Mouse (Mus musculus) testis, postnatal 14 days (tissue): Measurements from ENCODE around the gene Dedd.
"Not testable (repeated sequence)": the region's sequence is repeated elsewhere in the genome, so short reads cannot be mapped to it uniquely, and the experiment has no call there.

Experiments
- DNase-seq: peaks from one replicate; pipeline ENCODE4 v3.0.0; 2021; ENCODE audit warnings: low spot score

Gene Dedd

DNA sequence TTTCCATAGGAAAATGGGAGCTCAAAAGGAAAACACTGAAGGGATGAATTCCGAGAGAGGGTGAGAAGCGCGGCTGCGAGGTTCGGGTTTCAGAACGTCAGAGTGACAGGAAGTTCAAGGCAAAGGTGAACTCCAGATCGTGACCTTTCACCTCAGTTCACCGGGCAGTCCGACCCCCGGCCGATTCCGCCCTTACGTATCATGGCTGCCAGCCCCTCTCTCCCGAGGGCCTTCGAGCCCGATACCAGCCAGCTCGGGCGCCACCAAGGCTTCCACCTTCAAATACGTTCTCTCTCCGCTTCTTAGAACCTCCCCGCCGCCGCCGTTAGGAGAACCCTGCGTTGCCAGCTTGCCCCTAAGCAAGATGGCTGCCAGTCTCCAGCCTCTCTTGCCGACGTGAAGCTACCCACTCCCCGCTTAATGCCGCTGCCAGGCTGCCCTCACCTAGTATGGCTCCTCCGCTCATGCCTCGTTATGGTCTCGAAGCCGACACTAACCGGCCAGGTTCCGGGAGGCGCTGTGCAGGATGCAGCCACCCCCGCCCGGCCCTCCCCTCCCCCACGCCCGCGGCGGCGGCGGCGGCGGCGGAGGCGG, at the start of gene Dedd:
Gene Dedd, plus strand, starts transcription at position 307 of the 594 bp plus-strand sequence.
- DNase-seq: peak; percentile 94

- DNase-seq: no peak
Observed at GRCm38 (mm10) chr1:171279721-171280120, 49.2 kb upstream of the Dedd start.

DNA sequence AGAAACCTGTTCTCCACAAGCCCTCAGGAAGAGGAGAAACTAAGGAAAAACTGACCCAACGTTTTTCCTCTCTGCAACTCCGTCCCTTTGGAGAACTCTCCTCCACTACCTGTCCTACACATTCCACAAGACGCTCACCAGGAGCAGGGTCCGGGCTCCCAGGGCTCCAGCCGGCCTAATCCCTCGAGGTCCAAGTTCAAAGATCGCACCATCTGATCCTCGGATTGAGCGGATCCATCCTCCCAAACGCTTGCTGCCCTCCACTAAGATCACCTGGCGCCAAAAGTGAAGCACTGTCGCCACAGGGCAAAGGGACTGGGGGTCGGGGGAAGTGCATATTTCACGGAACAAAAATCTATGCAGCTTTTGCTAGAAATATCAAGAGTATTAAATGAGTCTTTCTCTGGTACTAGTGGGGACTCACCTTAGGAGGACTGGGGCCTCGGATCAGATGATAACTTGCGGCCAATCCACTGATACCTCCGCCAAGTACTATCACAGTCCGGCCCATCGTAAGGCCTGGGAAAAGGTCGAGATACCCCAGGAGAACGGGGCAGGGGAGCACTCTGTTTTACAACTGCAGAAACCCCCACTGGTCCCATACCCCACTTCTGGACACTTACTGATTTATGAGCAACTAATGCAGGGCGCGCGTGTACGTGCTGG, 48.6 kb upstream of the Dedd start:
- DNase-seq: no peak

- peak; percentile 93 for DNase-seq
Observed at GRCm38 (mm10) chr1:171280916-171281527, 47.9 kb upstream of the Dedd start, which contains the start of gene Ppox. TSS of gene Ppox (minus strand) at chr1:171281186.

- DNase-seq: peak; percentile 72
Observed at GRCm38 (mm10) chr1:171281528-171281923, 47.4 kb upstream of the Dedd start.

GRCm38 (mm10) chr1:171282086-171282805, 46.7 kb upstream of the Dedd start:
- DNase-seq: no peak

GRCm38 (mm10) chr1:171283188-171284160, 45.5 kb upstream of the Dedd start:
- no peak for DNase-seq

DNA sequence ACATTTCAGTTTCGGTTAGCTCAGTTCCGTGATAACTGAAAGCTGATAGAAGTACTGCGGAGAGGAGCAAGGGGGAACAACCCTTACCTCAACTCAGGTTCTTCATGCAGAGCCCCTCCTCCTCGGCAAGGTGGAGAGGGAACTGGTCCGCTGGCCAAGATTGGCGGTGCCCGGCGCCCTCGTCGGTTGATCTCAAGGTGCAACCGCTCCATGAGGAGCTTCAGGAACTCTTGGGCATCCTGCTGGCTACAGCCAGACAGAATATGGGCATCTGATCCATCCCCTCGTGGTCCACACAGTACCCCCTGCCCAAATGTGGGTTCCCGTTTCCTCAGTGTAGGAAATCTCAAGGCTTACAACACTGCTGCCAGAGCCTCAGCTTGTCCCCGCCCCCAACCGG, 44.5 kb upstream of the Dedd start:
- DNase-seq: no peak

DNA sequence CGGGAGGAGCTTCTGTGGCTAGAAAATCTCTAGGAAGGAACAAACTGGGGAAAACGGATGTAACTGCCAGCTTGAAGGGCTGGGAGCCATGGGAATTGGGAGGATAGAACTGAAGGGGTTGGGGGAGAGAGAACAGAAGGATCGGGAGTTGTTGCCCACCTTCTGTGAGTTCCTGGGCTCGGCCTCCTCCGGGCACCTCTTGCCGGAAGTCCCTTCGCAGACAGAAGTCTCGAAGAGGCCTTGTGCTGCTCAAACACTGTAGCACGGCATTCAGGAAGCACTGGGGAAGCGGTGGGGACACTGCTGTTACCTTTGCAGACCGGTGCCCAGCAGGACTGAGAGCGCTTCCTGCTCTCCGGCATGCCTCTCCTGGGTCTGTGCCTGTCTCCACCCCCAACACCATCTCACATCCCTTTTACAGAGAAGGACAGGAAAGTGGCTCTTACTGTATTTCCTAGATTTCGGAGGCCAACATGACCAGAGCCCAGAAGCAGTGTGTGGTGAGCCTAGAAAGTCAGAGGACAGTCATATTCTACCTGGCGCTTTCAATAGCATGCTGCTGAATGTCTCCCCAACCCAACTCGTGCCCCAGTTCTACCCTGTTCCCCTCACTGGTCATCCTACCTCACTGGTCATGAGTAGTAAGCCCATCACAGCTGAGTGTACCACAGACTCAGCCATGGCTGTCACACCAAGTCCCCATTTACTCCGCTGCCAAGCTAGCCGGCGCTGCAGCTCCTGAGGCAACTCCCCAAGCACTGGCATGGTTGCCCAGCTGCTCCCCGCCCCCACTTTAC, 43.7 kb upstream of the Dedd start:
- DNase-seq: no peak

- peak; percentile 19 for DNase-seq
Observed at GRCm38 (mm10) chr1:171286517-171286916, 42.4 kb upstream of the Dedd start.

DNA sequence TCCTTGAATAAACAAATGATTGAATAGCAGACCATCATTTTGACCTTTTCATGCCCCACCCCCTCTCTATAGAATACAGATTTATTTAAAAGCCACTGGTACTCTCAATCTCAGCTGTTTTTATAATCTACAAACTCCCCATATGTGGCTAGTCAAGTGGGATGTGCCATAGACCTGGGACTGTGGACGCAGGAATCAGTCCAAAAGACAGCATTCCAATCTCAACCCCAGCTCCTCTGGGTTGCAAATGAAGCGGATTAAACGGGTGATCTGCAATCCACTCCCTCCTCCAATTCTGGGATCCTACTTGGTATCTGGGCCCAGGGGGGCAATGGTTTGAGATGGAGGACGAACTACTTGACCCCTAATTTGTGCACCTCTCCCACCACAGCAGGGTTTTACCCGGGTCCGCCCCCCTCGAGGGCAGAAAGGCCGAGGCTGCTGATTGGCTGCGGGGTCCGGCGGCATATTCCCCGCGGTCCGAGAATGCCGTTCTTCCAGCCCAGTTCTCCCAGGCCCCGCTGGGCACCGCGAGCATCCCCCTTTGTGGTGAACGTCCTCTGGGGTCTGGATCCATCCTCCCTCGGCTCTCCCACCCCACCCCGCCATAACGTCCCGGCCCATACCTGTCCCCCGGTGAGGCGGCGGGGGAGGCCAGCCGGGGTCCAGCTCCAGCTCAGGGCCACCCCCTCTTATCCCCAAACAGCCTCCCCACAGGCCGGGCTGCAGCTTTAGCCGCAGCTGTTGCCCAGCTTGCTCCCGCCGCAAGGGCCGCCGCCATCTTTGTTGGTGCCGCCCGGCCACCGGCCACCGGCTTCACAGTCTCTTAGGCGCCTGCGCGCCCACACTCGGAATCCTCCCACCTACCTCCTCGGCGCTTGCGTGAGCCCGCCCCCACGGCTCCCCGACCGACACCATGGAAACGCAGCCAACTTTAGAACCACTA, 41.5 kb upstream of the Dedd start, which contains the start of gene Usp21:
Gene Usp21, minus strand, starts transcription at position 856 of the 946 bp plus-strand sequence.
- peak; percentile 94 for DNase-seq

DNA sequence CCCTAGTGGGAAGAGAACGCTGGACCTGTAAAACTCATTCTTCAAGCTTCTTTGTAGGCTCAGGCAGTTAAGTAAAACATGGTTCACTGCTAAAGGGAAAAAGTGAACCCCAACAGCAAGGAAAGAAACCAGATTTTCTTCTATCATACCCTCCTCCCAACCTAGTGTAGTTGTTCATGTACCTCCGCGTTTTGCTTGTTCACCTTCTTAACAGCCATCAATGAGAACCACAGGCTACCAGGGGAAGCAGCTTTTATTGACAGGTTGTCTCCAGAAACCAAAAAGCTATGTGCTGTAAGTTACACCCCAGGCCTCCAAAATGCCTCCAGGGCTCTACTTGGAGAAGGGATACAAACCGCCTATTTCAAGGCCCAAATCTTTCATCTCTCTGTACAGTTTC, 40.6 kb upstream of the Dedd start:
- no peak for DNase-seq

- DNase-seq: no peak
Observed at GRCm38 (mm10) chr1:171293351-171293750, 35.6 kb upstream of the Dedd start.

GRCm38 (mm10) chr1:171293906-171294297, 35.0 kb upstream of the Dedd start:
- no peak for DNase-seq

GRCm38 (mm10) chr1:171294298-171295062, 34.5 kb upstream of the Dedd start, which contains the start of gene Ufc1:
TSS of gene Ufc1 (minus strand) at chr1:171295024.
- DNase-seq: peak; percentile 86

DNA sequence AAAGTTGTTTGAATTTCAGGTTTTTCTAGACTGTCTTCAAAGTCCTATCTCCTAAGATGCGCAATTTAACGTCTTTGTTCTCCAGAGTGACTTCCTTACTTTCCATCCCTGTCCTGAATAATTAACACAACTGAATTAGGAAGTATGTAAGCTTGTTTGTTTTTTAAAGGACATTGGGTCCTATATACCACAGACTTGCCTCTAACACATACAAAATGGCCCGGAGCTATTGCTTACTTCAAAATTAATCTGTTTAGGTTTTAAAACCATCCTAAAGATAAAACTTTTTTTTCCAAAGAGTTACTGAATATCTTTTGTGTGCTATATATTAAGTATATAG, 33.9 kb upstream of the Dedd start:
- DNase-seq: no peak

- DNase-seq: no peak
Observed at GRCm38 (mm10) chr1:171298226-171298625, 30.7 kb upstream of the Dedd start.

DNA sequence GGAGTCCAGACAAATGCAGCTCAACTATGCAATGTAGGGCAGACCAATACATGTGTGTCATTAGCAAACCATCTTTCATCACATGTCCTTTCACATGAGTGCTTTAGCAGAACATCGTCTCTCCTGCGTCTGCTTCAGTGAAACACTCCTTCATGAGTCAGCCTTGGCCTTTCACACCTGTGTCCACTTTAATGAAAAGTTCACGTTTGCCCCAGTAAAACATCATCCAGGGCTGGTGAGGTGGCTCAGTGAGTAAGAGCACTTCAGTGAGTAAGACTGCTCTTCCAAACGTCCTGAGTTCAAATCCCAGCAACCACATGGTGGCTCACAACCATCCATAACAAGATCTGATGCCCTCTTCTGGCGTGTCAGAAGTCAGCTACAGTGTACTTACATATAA, 22.8 kb upstream of the Dedd start:
- not testable (repeated sequence) for DNase-seq

- no peak for DNase-seq
Observed at GRCm38 (mm10) chr1:171309321-171309720, 19.6 kb upstream of the Dedd start.
